ENCODE assay signal across 28 mouse cellular contexts in genomic region chr11:3937321-3937874, GRCm38 (mm10). TPM values are rescaled to one million over a fixed set of nuclear protein-coding genes. Genes with fewer than 3 reads are reported as not detected.
DNase-seq lines count a peak whose midpoint lies in the region; ATAC-seq and TF ChIP-seq lines count a peak whose summit lies in the region.
"Had no signal": no experiment of that assay in that cellular context is flagged by ENCODE, and none has a peak within 500 bp of the region (broad histone marks: within the 10 kb centered on the region; RNA-seq: fewer than 3 reads in every experiment).

No protein-coding gene starts in this region.

- no peak overlapping the region for H3K27ac ChIP-seq in intestine, postnatal 0 days (ENCODE audit: low read depth, low read length)
- H3K27ac ChIP-seq in intestine, embryonic 15.5 days = no peak overlapping the region
- H3K27ac ChIP-seq in kidney, embryonic 16.5 days (ENCODE audit: low read length) = peak overlapping the region; percentile 62
- H3K27ac ChIP-seq: forebrain, embryonic 12.5 days; heart, embryonic 10.5 days; liver, embryonic 14.5 days; lung, embryonic 15.5 days; neural tube, embryonic 13.5 days had no signal

- 54% methylated on average over 13 of the region's 13 CpGs for WGBS in intestine, postnatal 0 days
- 72% methylated on average over 13 of the region's 13 CpGs for WGBS in intestine, embryonic 15.5 days
- 74% methylated on average over 13 of the region's 13 CpGs for WGBS in kidney, embryonic 16.5 days

- no peaks in the 10 kb centered on the region for H3K36me3 ChIP-seq in intestine, postnatal 0 days (ENCODE audit: control insufficient read depth, insufficient read depth)
- no peaks in the 10 kb centered on the region for H3K36me3 ChIP-seq in intestine, embryonic 15.5 days
- no peaks in the 10 kb centered on the region for H3K36me3 ChIP-seq in kidney, embryonic 16.5 days (ENCODE audit: insufficient read depth, low read length)
- H3K36me3 ChIP-seq: forebrain, embryonic 12.5 days; heart, embryonic 10.5 days; lung, embryonic 15.5 days; neural tube, embryonic 13.5 days had no signal

- H3K4me2 ChIP-seq in intestine, postnatal 0 days (replicated peaks; ENCODE audit: low read depth) = 0 out of 2 replicates have a peak overlapping the region, but pooled peaks have one; percentile 27
- no peak overlapping the region for H3K4me2 ChIP-seq in intestine, embryonic 15.5 days (replicated peaks)
- H3K4me2 ChIP-seq in kidney, embryonic 16.5 days (replicated peaks; ENCODE audit: low read depth, low read length) = no peak overlapping the region
- H3K4me2 ChIP-seq: forebrain, embryonic 12.5 days; lung, embryonic 15.5 days; neural tube, embryonic 13.5 days had no signal

- H3K4me3 ChIP-seq in intestine, postnatal 0 days (ENCODE audit: low read depth, low read length) = no peak overlapping the region
- no peak overlapping the region for H3K4me3 ChIP-seq in intestine, embryonic 15.5 days (replicated peaks)
- no peak overlapping the region for H3K4me3 ChIP-seq in kidney, embryonic 16.5 days (ENCODE audit: low read length)
- H3K4me3 ChIP-seq: forebrain, embryonic 12.5 days; heart, embryonic 10.5 days; lung, embryonic 15.5 days; myocyte; neural tube, embryonic 13.5 days had no signal

- H3K9me3 ChIP-seq in intestine, postnatal 0 days (ENCODE audit: control insufficient read depth) = no peaks in the 10 kb centered on the region
- H3K9me3 ChIP-seq in intestine, embryonic 15.5 days = no peaks in the 10 kb centered on the region
- H3K9me3 ChIP-seq in kidney, embryonic 16.5 days (ENCODE audit: low read length) = no peaks in the 10 kb centered on the region
- H3K9me3 ChIP-seq: forebrain, embryonic 12.5 days; heart, embryonic 10.5 days; lung, embryonic 15.5 days; neural tube, embryonic 13.5 days had no signal

- peak; percentile 73 for DNase-seq in kidney, adult 18-20 months
- DNase-seq in kidney, postnatal 4 days = peak; percentile 11 to 26
- no peak for DNase-seq in layer of hippocampus, adult 9-10 months (ENCODE audit: low spot score)
- DNase-seq in cerebellum, adult 11 months = no peak
- DNase-seq: adrenal gland, adult 2 months; cerebellum, adult 11-12 months; cerebellum, postnatal 10 days; layer of hippocampus, adult 9-11 months; retina, postnatal 1 day; right cerebral cortex, postnatal 25 days; spleen, adult 18-20 months; thymus, postnatal 25 days had no signal

- no peak for TF ChIP-seq CTCF in intestine, postnatal 0 days (IDR thresholded peaks at IDR 0.05; ENCODE audit: low read depth)

- no peaks in the 10 kb centered on the region for H3K4me1 ChIP-seq in intestine, postnatal 0 days (replicated peaks; ENCODE audit: control insufficient read depth, insufficient read depth, low read length)
- H3K4me1 ChIP-seq in intestine, embryonic 15.5 days (replicated peaks) = no peaks in the 10 kb centered on the region
- H3K4me1 ChIP-seq in kidney, embryonic 16.5 days (ENCODE audit: insufficient read depth, low read length) = no peaks in the 10 kb centered on the region; the same call in 1 of the 2 replicates
- H3K4me1 ChIP-seq: forebrain, embryonic 12.5 days had no signal

- no peaks in the 10 kb centered on the region for H3K27me3 ChIP-seq in intestine, postnatal 0 days (replicated peaks; ENCODE audit: control insufficient read depth, insufficient read depth, low read length)
- no peaks in the 10 kb centered on the region for H3K27me3 ChIP-seq in intestine, embryonic 15.5 days (replicated peaks)
- no peaks in the 10 kb centered on the region for H3K27me3 ChIP-seq in kidney, embryonic 16.5 days (ENCODE audit: insufficient read depth, low read length)
- H3K27me3 ChIP-seq: forebrain, embryonic 12.5 days; lung, embryonic 15.5 days; neural tube, embryonic 13.5 days had no signal

- no peak overlapping the region for H3K9ac ChIP-seq in intestine, postnatal 0 days (ENCODE audit: low read depth, low read length)
- H3K9ac ChIP-seq in intestine, embryonic 15.5 days = no peak overlapping the region
- H3K9ac ChIP-seq in kidney, embryonic 16.5 days (replicated peaks; ENCODE audit: low read length) = no peak overlapping the region
- H3K9ac ChIP-seq: forebrain, embryonic 12.5 days; liver, embryonic 14.5 days; lung, embryonic 15.5 days; neural tube, embryonic 13.5 days had no signal

- 0 out of 2 replicates have a peak, but pooled peaks have one; percentile 38 for ATAC-seq in intestine, postnatal 0 days
- no peak for ATAC-seq in intestine, embryonic 15.5 days
- 0 out of 2 replicates have a peak, but pooled peaks have one; percentile 67 for ATAC-seq in kidney, embryonic 16.5 days (ENCODE audit: low FRiP score, low TSS enrichment)
- ATAC-seq: CD4-positive, CD25-positive, alpha-beta regulatory T cell, adult 4 months; hindbrain, embryonic 16.5 days; intestine, embryonic 16.5 days; midbrain, embryonic 16.5 days had no signal

RNA-seq across cellular contexts. Expression of gene Tcn2, which starts 5.4 kb away (rescaled TPM):
- 283 and 305 TPM in 2 replicates for polyA plus RNA-seq in intestine, postnatal 0 days (2015; fragmentation: Nextera tagmentation; extraction: Ambion mirVana)
- 57.5 and 63.7 TPM in 2 replicates for polyA plus RNA-seq in intestine, embryonic 15.5 days (2015; fragmentation: Nextera tagmentation; extraction: Ambion mirVana)
- polyA plus RNA-seq in kidney, embryonic 16.5 days (2015; fragmentation: Nextera tagmentation; extraction: Ambion mirVana) = 152 and 173 TPM in 2 replicates

RNA-seq across cellular contexts. Expression of gene Slc35e4, which starts 22.9 kb away (rescaled TPM):
- polyA plus RNA-seq in intestine, postnatal 0 days (2015; fragmentation: Nextera tagmentation; extraction: Ambion mirVana) = 2.1 and 2.2 TPM in 2 replicates
- 3.2 and 3.4 TPM in 2 replicates for polyA plus RNA-seq in intestine, embryonic 15.5 days (2015; fragmentation: Nextera tagmentation; extraction: Ambion mirVana)
- 5.0 and 6.1 TPM in 2 replicates for polyA plus RNA-seq in kidney, embryonic 16.5 days (2015; fragmentation: Nextera tagmentation; extraction: Ambion mirVana)

RNA-seq across cellular contexts. Expression of gene Pes1, which starts 26.4 kb away (rescaled TPM):
- polyA plus RNA-seq in intestine, postnatal 0 days (2015; fragmentation: Nextera tagmentation; extraction: Ambion mirVana) = 27.6 and 31.8 TPM in 2 replicates
- 81.3 and 84.1 TPM in 2 replicates for polyA plus RNA-seq in intestine, embryonic 15.5 days (2015; fragmentation: Nextera tagmentation; extraction: Ambion mirVana)
- polyA plus RNA-seq in kidney, embryonic 16.5 days (2015; fragmentation: Nextera tagmentation; extraction: Ambion mirVana) = 88.0 and 88.8 TPM in 2 replicates

RNA-seq across cellular contexts. Expression of gene 4930556J24Rik, which starts 39.2 kb away (rescaled TPM):
- polyA plus RNA-seq in intestine, postnatal 0 days (2015; fragmentation: Nextera tagmentation; extraction: Ambion mirVana) = 0.13 and 0.16 TPM in 2 replicates
- not detected in 2 replicates for polyA plus RNA-seq in intestine, embryonic 15.5 days (2015; fragmentation: Nextera tagmentation; extraction: Ambion mirVana)
- polyA plus RNA-seq in kidney, embryonic 16.5 days (2015; fragmentation: Nextera tagmentation; extraction: Ambion mirVana) = 0.31 and 0.49 TPM in 2 replicates
- polyA plus RNA-seq: adrenal gland, adult 2 months; CD4-positive, CD25-positive, alpha-beta regulatory T cell, adult 4 months; embryonic facial prominence, embryonic 11.5 days; gonadal fat pad, adult 2 months; hindbrain, embryonic 16.5 days; intestine, embryonic 16.5 days; limb, embryonic 14.5 days; liver, embryonic 14.5 days had no signal

RNA-seq across cellular contexts. Expression of gene Dusp18, which starts 42.4 kb away (rescaled TPM):
- 2.4 and 2.5 TPM in 2 replicates for polyA plus RNA-seq in intestine, postnatal 0 days (2015; fragmentation: Nextera tagmentation; extraction: Ambion mirVana)
- polyA plus RNA-seq in intestine, embryonic 15.5 days (2015; fragmentation: Nextera tagmentation; extraction: Ambion mirVana) = 6.4 and 7.0 TPM in 2 replicates
- 14.7 and 16.4 TPM in 2 replicates for polyA plus RNA-seq in kidney, embryonic 16.5 days (2015; fragmentation: Nextera tagmentation; extraction: Ambion mirVana)

Comparison
In these comparisons a context has a peak if more than half of its experiments do, and no peak if none do; other contexts are left out.
1. DNase-seq: peak in kidney, adult 18-20 months (single experiment) and kidney, postnatal 4 days (2 of 2); none in layer of hippocampus, adult 9-10 months (single experiment) and cerebellum, adult 11 months (single experiment).